Mouse (Mus musculus): ENCODE measurements around the gene Itga1.

Itga1 gene

GRCm38 (mm10) chr13:115002155-115002554, 99.6 kb downstream of the Itga1 start:
- DNase-seq (ENCODE audit: extremely low read depth, insufficient read length, low spot score), result no peak

GRCm38 (mm10) chr13:114999582-114999981, 102.2 kb downstream of the Itga1 start:
- DNase-seq (ENCODE audit: extremely low read depth, insufficient read length, low spot score), result no peak

GRCm38 (mm10) chr13:114998100-114998499, 103.7 kb downstream of the Itga1 start:
- no peak for DNase-seq (ENCODE audit: extremely low read depth, insufficient read length, low spot score)

- no peak for DNase-seq (ENCODE audit: extremely low read depth, insufficient read length, low spot score)
Observed at GRCm38 (mm10) chr13:114992260-114993014, 109.3 kb downstream of the Itga1 start.

GRCm38 (mm10) chr13:114987668-114988067, 114.1 kb downstream of the Itga1 start:
- no peak for DNase-seq (ENCODE audit: extremely low read depth, insufficient read length, low spot score)

- DNase-seq (ENCODE audit: extremely low read depth, insufficient read length, low spot score), result no peak
Observed at GRCm38 (mm10) chr13:114987161-114987560, 114.6 kb downstream of the Itga1 start.

GRCm38 (mm10) chr13:114984658-114985057, 117.1 kb downstream of the Itga1 start:
- no peak for DNase-seq (ENCODE audit: extremely low read depth, insufficient read length, low spot score)

GRCm38 (mm10) chr13:114983116-114983515, 118.6 kb downstream of the Itga1 start:
- no peak for DNase-seq (ENCODE audit: extremely low read depth, insufficient read length, low spot score)

- no peak for DNase-seq (ENCODE audit: extremely low read depth, insufficient read length, low spot score)
Observed at GRCm38 (mm10) chr13:114980831-114981419, 120.8 kb downstream of the Itga1 start.

- no peak for DNase-seq (ENCODE audit: extremely low read depth, insufficient read length, low spot score)
Observed at GRCm38 (mm10) chr13:114974484-114975042, 127.2 kb downstream of the Itga1 start.

- no peak for DNase-seq (ENCODE audit: extremely low read depth, insufficient read length, low spot score)
Observed at GRCm38 (mm10) chr13:114971905-114972304, 129.9 kb downstream of the Itga1 start.

- DNase-seq (ENCODE audit: extremely low read depth, insufficient read length, low spot score), result peak; percentile 37
Observed at GRCm38 (mm10) chr13:114964233-114964632, 137.5 kb downstream of the Itga1 start.

- no peak for DNase-seq (ENCODE audit: extremely low read depth, insufficient read length, low spot score)
Observed at GRCm38 (mm10) chr13:114954516-114954915, 147.2 kb downstream of the Itga1 start.

GRCm38 (mm10) chr13:114933541-114933940, 168.2 kb downstream of the Itga1 start:
- DNase-seq (ENCODE audit: extremely low read depth, insufficient read length, low spot score), result peak; percentile 20

GRCm38 (mm10) chr13:114931775-114932294, 169.9 kb downstream of the Itga1 start, which contains the start of gene Itga2:
Itga2 (minus strand) TSS chr13:114932100.
- DNase-seq (ENCODE audit: extremely low read depth, insufficient read length, low spot score), result no peak

GRCm38 (mm10) chr13:114930996-114931649, 170.6 kb downstream of the Itga1 start:
- DNase-seq (ENCODE audit: extremely low read depth, insufficient read length, low spot score), result no peak

GRCm38 (mm10) chr13:114924785-114925184, 177.0 kb downstream of the Itga1 start:
- DNase-seq (ENCODE audit: extremely low read depth, insufficient read length, low spot score), result no peak

- no peak for DNase-seq (ENCODE audit: extremely low read depth, insufficient read length, low spot score)
Observed at GRCm38 (mm10) chr13:114923331-114923730, 178.4 kb downstream of the Itga1 start.

- DNase-seq (ENCODE audit: extremely low read depth, insufficient read length, low spot score), result no peak
Observed at GRCm38 (mm10) chr13:114915767-114916166, 186.0 kb downstream of the Itga1 start.

- DNase-seq (ENCODE audit: extremely low read depth, insufficient read length, low spot score), result no peak
Observed at GRCm38 (mm10) chr13:114914963-114915362, 186.8 kb downstream of the Itga1 start.

- DNase-seq (ENCODE audit: extremely low read depth, insufficient read length, low spot score), result no peak
Observed at GRCm38 (mm10) chr13:114914559-114914958, 187.2 kb downstream of the Itga1 start.
